Mouse (Mus musculus) E14TG2a.4 (cell line): ENCODE measurements at regions not wholly inside any gene's neighbourhood (a gene's known extent, or its start where the extent isn't known, plus 50 kb on each side); places are given as distances from the start of the nearest gene placed in this dataset.

ENCODE experiments used
- H3K27me3 ChIP-seq: 2 replicates; pipeline ENCODE4 v1.6.1; 2014; ENCODE audit warnings: low read length, control low read depth; ENCODE audit not compliant: insufficient read depth
- H3K36me3 ChIP-seq: 2 replicates; pipeline ENCODE4 v1.6.1; 2014; ENCODE audit warnings: low read length, control low read depth; ENCODE audit not compliant: insufficient read depth
- H3K4me1 ChIP-seq: replicated peaks from 2 replicates; pipeline ENCODE4 v1.6.1; 2014; ENCODE audit warnings: low read depth, low read length, control low read depth
- H3K4me3 ChIP-seq: replicated peaks from 2 replicates; pipeline ENCODE4 v1.5.1; 2014; ENCODE audit warnings: mild to moderate bottlenecking, low read length
- H3K9me3 ChIP-seq: 2 replicates; pipeline ENCODE4 v1.6.1; 2014; ENCODE audit warnings: low read length, control low read depth
- CTCF ChIP-seq: conservative IDR thresholded peaks from 2 replicates; pipeline ENCODE4 v1.5.1; 2014; ENCODE audit warnings: low read length
- NANOG ChIP-seq: IDR thresholded peaks from 2 replicates; pipeline ENCODE4 v1.6.1; 2014; ENCODE audit warnings: borderline replicate concordance, low read length, mixed read lengths
- POU5F1 ChIP-seq: IDR thresholded peaks from 2 replicates; pipeline ENCODE4 v1.6.1; 2014; ENCODE audit warnings: low read length, borderline replicate concordance

DNA sequence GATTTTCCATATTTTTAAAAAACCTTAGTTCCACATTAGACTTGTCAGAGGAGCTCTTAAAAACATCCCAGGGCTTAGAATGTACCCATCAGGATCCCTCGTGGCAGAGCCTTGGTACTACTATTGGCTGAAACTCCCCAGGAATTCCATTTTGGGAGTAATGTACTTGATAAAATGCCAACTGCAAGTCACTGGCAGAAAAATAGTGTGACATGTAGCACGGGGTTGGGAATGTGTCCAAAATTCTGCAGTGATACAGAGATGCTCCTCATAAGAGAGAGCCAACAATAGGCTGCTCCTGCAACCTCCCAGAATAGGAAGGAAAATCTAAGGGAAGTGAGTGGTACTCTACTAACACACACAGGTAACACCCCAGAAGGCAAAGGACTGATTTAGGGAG lies 309.4 kb downstream of the Plk2 start:
- Histone ChIP-seq H3K27me3 (no peaks in the 10 kb centered on the region), H3K4me3 (no peak overlapping the region), H3K9me3 (no peaks in the 10 kb centered on the region), H3K36me3 (no peaks in the 10 kb centered on the region), H3K4me1 (no peaks in the 10 kb centered on the region)
- TF ChIP-seq NANOG = no peak
- TF ChIP-seq POU5F1 = no peak
- TF ChIP-seq CTCF = no peak

DNA sequence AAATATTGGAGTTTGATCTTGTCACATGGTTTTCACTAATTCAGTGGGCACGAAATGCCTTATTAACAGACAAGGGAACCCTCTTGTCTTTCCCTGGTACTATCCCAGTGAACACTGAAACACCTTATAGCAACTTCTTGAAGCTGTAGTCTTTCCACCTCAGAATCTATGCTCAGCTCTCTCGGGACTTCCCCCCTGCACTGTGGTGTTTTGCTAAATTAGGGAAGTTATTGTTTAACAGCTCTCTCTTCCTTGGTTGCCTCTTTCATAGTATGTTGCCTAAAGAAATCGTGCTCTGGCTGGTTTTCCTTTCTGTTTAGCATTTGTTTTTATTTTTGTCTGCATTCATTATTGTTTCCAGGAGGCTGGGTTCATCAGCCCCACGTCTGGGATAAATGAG lies 316.0 kb downstream of the Plk2 start:
- TF ChIP-seq CTCF (no peak), NANOG (no peak), POU5F1 (no peak)
- no peaks in the 10 kb centered on the region for H3K27me3 ChIP-seq
- no peak overlapping the region for H3K4me3 ChIP-seq
- H3K36me3 ChIP-seq = no peaks in the 10 kb centered on the region
- no peaks in the 10 kb centered on the region for H3K4me1 ChIP-seq
- H3K9me3 ChIP-seq = no peaks in the 10 kb centered on the region

DNA sequence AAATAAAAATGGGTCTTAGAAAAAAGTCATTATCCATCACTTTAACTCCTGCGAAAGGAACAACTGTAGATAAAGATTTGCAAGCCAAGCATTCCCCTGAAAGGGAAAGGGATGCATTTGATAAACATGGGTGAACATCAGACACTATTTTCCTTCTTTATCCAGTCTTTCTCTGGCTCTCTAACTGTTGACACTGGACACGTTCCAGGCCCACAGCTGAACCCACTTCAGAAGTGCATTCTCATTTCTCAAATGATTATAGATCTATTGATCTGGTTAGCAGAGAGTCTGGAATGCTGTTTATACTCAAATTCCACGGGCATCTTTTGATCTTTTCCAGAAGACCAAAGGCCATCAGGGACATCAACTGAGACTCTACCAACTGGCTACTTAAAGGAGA lies 317.7 kb downstream of the Plk2 start:
- no peaks in the 10 kb centered on the region for H3K36me3 ChIP-seq
- no peaks in the 10 kb centered on the region for H3K4me1 ChIP-seq
- H3K9me3 ChIP-seq = no peaks in the 10 kb centered on the region
- no peaks in the 10 kb centered on the region for H3K27me3 ChIP-seq
- no peak overlapping the region for H3K4me3 ChIP-seq
- TF ChIP-seq POU5F1 (no peak), NANOG (no peak)

DNA sequence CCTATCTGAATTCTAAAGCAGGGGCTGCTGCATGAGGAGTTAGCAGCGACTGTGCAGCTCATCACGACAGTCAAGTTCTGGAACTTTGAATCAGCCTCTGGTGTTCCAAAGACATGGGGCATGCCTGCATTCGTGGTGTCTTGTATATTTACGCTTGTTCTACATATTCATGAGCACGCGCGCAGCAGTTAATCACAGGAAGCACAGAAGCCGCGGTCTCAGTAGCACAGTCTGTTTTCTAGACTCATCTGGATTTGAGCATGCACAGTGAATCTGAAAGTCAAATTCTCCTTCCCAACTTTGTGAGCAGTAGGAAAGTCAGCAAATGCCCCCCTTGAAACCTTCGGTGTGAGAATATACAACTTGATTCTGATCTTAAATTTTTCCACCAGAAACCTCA lies 327.3 kb downstream of the Plk2 start:
- Histone ChIP-seq H3K4me3 (no peak overlapping the region), H3K36me3 (no peaks in the 10 kb centered on the region), H3K9me3 (no peaks in the 10 kb centered on the region), H3K27me3 (no peaks in the 10 kb centered on the region), H3K4me1 (no peaks in the 10 kb centered on the region)
- TF ChIP-seq CTCF = no peak
- TF ChIP-seq NANOG = no peak
- TF ChIP-seq POU5F1 = no peak

DNA sequence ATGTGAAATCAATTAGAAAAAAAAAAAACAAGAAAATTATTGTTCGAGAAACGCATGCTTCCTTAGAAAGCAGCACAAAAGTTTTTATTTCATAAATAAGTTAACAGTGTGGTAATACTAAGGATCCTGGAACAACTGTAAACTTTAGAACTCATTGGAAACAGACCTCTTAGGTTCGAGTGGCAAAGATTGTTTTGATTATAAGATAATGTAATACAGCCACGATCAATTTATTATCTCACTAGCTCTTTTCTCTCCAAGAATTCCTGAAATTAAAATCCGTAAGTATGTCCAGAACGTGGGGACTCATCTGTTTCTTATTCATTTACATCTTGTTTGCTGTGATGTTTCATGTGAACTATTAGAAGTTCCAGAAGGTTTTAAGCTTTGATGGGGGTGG lies 327.9 kb downstream of the Plk2 start:
- no peaks in the 10 kb centered on the region for H3K4me1 ChIP-seq
- TF ChIP-seq CTCF (no peak), POU5F1 (no peak), NANOG (no peak)
- H3K27me3 ChIP-seq = no peaks in the 10 kb centered on the region
- no peaks in the 10 kb centered on the region for H3K36me3 ChIP-seq
- no peaks in the 10 kb centered on the region for H3K9me3 ChIP-seq
- H3K4me3 ChIP-seq = no peak overlapping the region

DNA sequence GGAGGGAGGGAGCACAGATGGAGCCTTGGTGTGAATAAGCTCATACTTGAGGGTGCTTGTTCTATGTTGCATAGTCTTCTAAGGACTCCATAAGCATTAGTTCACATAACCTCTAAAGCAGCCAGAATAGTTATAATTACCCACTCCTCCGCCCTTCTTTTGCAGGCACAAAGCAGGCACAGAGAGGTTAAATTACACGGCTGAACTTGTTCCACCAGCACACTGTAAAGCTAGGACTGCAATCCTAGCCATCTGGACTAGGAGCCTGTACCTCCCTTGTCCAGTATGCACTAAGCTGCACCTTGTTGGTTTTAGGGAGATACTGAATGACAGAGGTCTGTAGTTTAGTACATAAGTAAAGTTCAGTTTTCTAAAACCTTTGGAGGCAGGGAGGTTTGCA lies 330.0 kb downstream of the Plk2 start:
- Histone ChIP-seq H3K36me3 (no peaks in the 10 kb centered on the region), H3K4me1 (no peaks in the 10 kb centered on the region), H3K4me3 (no peak overlapping the region), H3K27me3 (no peaks in the 10 kb centered on the region), H3K9me3 (no peaks in the 10 kb centered on the region)
- TF ChIP-seq POU5F1 = no peak
- no peak for TF ChIP-seq CTCF
- TF ChIP-seq NANOG = no peak

DNA sequence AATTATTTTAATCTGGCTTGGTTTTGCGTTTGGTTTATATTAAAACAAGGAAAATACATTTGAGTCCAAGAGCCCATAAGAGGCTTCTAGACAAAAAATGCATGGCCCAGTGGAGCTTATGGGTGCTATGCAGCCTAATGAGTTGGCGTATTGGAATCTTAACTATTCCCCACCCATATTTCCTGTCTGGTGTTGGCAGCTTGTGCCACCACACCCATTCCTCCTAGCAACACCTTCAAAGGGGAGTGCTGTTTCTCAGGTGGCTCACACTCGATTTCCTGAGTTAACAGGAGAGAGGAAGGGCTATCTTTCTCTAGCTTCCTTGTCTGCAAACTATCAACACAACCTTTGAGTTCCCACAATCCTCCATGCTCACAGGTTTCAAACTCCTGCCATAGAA lies 331.0 kb downstream of the Plk2 start:
- no peaks in the 10 kb centered on the region for H3K9me3 ChIP-seq
- H3K36me3 ChIP-seq = no peaks in the 10 kb centered on the region
- TF ChIP-seq NANOG = no peak
- TF ChIP-seq CTCF = no peak
- TF ChIP-seq POU5F1 = no peak
- H3K4me3 ChIP-seq = no peak overlapping the region
- no peaks in the 10 kb centered on the region for H3K4me1 ChIP-seq
- no peaks in the 10 kb centered on the region for H3K27me3 ChIP-seq

DNA sequence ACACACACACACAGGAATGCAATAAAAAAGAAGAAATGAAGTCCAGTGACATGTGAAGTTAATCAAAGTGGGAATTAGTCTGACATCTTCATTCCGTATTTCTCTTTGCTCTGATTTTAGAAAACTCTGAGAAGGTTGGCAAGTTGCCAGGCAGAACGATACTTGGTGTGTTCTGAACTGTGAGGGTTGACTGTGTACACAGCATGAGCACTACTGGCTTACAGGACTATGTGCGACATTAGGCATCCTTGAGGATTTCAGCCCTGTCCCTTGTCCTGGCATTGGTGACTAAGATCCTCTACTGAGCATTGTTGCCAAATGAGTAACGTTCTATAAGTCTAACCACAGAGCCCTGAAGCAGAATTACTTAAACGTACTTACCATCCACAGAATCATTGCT lies 340.7 kb downstream of the Plk2 start:
- Histone ChIP-seq H3K36me3 (no peaks in the 10 kb centered on the region), H3K9me3 (no peaks in the 10 kb centered on the region), H3K4me1 (no peaks in the 10 kb centered on the region), H3K27me3 (no peaks in the 10 kb centered on the region), H3K4me3 (no peak overlapping the region)
- TF ChIP-seq NANOG (no peak), POU5F1 (no peak), CTCF (no peak)

DNA sequence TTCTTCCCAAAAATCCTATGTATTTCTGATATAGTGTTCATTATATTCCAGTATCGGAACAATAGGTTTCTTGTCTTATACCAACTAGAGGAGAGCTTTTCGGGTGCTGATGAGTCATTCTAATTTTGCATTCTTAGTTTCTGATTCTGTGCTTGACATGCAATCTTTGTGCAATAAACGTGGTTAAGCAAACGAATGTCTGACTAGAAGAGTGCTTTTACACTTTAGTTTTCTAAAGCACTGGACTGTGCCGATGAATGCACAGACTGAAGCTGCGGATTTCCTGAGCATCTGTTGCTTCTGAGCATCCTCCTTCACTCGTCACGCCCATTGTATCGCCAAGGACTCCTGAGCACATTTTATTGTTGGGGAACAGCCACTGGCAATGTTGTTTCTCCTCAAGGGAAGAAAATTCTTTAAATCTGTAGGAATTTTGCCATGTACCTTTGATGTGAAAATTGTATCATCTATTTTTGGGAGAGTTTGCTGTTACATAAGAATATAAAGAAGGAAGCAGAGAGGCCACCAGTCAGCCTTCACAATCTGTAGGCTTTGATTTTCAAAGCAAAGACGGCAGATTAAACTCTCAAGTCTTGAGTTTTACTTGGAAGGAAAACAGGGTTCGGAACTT lies 346.8 kb downstream of the Plk2 start:
- H3K36me3 ChIP-seq = no peaks in the 10 kb centered on the region
- H3K4me3 ChIP-seq = no peak overlapping the region
- peaks cover 20% of the 10 kb centered on the region for H3K9me3 ChIP-seq
- H3K4me1 ChIP-seq = no peaks in the 10 kb centered on the region
- no peaks in the 10 kb centered on the region for H3K27me3 ChIP-seq
- no peak for TF ChIP-seq NANOG
